Mouse (Mus musculus) small intestine, adult 2 months (tissue): ENCODE results near the gene Thada. TPM values are rescaled to one million over a fixed set of nuclear protein-coding genes. Genes with fewer than 3 reads are reported as not detected.
A peak's percentile ranks its signal among the peaks of the same experiment; 100 is the strongest.
"Not testable (repeated sequence)": the region's sequence is repeated elsewhere in the genome, so short reads cannot be mapped to it uniquely, and the experiment has no call there.

ENCODE experiments used
- H3K27ac ChIP-seq: fragments of 200-500 bp; 2 replicates; pipeline ENCODE4 v1.5.1; 2012; ENCODE audit warnings: low read depth, low read length, control low read depth, inconsistent platforms; ENCODE audit not compliant: insufficient read depth
- H3K27me3 ChIP-seq: fragments of 200-500 bp; 2 replicates; pipeline ENCODE4 v1.6.1; 2012; ENCODE audit warnings: mild to moderate bottlenecking, moderate library complexity, low read length, inconsistent platforms; ENCODE audit not compliant: control insufficient read depth, insufficient read depth
- H3K36me3 ChIP-seq: fragments of 200-500 bp; 2 replicates; pipeline ENCODE4 v1.6.1; 2012; ENCODE audit warnings: mild to moderate bottlenecking, low read length, control low read depth, inconsistent platforms; ENCODE audit not compliant: control insufficient read depth, insufficient read depth
- H3K4me1 ChIP-seq: fragments of 200-500 bp; 2 replicates; pipeline ENCODE4 v1.6.1; 2012; ENCODE audit warnings: low read length, inconsistent platforms, mixed read lengths; ENCODE audit not compliant: control insufficient read depth, insufficient read depth, insufficient read length
- H3K4me3 ChIP-seq: fragments of 200-500 bp; 2 replicates; pipeline ENCODE4 v1.5.1; 2012; ENCODE audit warnings: low read depth, mild to moderate bottlenecking, control low read depth, inconsistent platforms, low read length, moderate library complexity
- CTCF ChIP-seq: fragments of 200-500 bp; IDR thresholded peaks from 2 replicates; pipeline ENCODE4 v1.5.1; 2012; ENCODE audit warnings: low read depth, mild to moderate bottlenecking, control low read depth, inconsistent platforms, low read length, moderate library complexity, mixed read lengths; ENCODE audit not compliant: insufficient replicate concordance, insufficient read length; ENCODE audit errors: extremely low read depth
- POLR2A ChIP-seq: fragments of 200-500 bp; IDR thresholded peaks from 2 replicates; pipeline ENCODE4 v1.6.1; 2012; ENCODE audit warnings: low read depth, mild to moderate bottlenecking, control low read depth, inconsistent platforms, low read length, moderate library complexity
- WGBS: fragments of 180-500 bp; shearing (Covaris S2); methylation state at CpG from one replicate; pipeline ENCODE4 v1.1.7; 2018; 5-methylcytosine and 5-hydroxymethylcytosine counted together
- polyA plus RNA-seq: library from polyadenylated mRNA; depleted of rRNA; stranded (reverse); fragments of >200 nt; gene quantifications from 2 replicates; pipeline ENCODE4 v1.2.3, GENCODE M21; 2012

The Thada gene
- polyA plus RNA-seq, 1 experiment: 3.5 TPM

- Histone ChIP-seq H3K27ac (no peak overlapping the region), H3K4me1 (0 out of 2 replicates have a peak, but pooled peaks cover 2% of the 10 kb centered on the region), H3K36me3 (no peaks in the 10 kb centered on the region), H3K4me3 (no peak overlapping the region), H3K27me3 (no peaks in the 10 kb centered on the region)
- WGBS: 88% methylated on average over 4 of the region's 4 CpGs
- TF ChIP-seq POLR2A (no peak), CTCF (no peak)
Observed at GRCm38 (mm10) chr17:84235399-84235928, 230.5 kb downstream of the Thada start.

- H3K4me1 ChIP-seq, H3K36me3 ChIP-seq, H3K27me3 ChIP-seq, H3K4me3 ChIP-seq: not testable (repeated sequence)
- 0 out of 2 replicates have a peak overlapping the region, but pooled peaks have one; percentile 22 for H3K27ac ChIP-seq
- WGBS: 100% methylated on average over 2 of the region's 4 CpGs
Observed at GRCm38 (mm10) chr17:84234785-84235184, 231.2 kb downstream of the Thada start.

DNA sequence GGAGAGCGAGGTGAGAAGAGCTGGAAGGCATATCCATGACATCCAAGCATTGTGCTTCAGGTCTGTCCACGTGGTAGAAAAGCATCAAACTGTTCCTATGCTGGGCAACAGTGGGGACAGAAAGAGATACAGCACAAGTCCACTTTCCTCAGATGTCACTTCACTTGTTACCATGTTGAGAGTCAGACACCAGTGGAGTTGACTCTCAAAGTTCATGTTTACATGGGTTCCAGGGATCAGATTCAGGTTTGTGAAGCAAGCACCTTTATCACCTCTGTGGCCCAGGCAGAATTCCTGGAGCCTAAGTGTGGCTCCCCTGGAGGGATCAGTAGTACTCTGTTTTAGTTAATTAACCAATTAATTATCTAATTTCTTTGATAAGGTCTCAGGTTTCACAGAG lies 232.2 kb downstream of the Thada start:
- Histone ChIP-seq H3K27me3 (no peaks in the 10 kb centered on the region), H3K36me3 (0 out of 2 replicates have a peak, but pooled peaks cover 4% of the 10 kb centered on the region), H3K4me3 (no peak overlapping the region), H3K27ac (no peak overlapping the region), H3K4me1 (no peaks in the 10 kb centered on the region)
- TF ChIP-seq CTCF (no peak), POLR2A (no peak)
- WGBS: 95% methylated on average over 2 of the region's 2 CpGs

DNA sequence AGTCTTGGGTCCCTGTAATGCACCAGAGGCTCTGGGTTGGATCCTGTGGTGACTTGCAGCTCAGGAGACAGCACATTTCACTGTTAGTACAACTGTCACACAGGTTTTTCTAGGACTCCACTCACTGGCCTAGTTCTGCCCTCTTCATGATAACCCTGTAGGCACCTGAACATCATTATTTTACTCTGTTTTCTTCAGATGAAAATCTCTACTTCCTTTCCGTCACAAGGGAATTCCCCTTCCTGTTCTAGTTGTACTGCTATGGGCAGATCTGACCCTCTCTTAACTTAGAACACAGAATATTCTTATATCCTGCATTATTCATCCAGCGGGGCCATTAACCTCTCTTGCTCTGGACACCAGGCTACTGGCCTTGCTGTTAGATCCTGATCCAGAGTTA lies 234.6 kb downstream of the Thada start:
- 92% methylated on average over 2 of the region's 2 CpGs for WGBS

DNA sequence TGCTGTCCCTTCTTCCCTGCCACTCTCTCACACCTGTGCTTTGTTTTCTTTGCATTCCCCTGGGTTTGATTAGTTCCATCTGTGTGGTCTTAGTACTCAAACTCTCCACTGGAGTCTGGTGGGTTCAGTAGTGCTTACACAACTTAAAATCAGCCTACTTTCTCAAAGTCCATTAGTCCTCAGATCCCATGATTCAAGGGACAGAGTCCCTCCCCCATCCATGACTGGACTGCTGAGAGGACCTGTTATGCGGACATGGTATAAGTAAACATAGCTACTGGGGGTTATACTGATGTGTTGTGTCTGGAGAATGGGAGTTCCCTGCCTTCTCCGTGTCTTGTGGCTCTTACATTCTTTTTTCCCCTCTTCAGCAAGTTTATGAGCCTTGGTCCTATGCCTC lies 237.8 kb downstream of the Thada start:
- Histone ChIP-seq H3K27me3 (no peaks in the 10 kb centered on the region), H3K4me1 (no peaks in the 10 kb centered on the region), H3K27ac (no peak overlapping the region), H3K4me3 (no peak overlapping the region), H3K36me3 (peaks cover 17% of the 10 kb centered on the region)
- WGBS: 94% methylated on average over 2 of the region's 2 CpGs
- TF ChIP-seq POLR2A (no peak), CTCF (no peak)

More for the DNA sequence above, 234.6 kb downstream of the Thada start:
- H3K36me3 ChIP-seq: peaks cover 10% of the 10 kb centered on the region
- TF ChIP-seq CTCF: no peak
- TF ChIP-seq POLR2A: no peak
- H3K4me1 ChIP-seq: no peaks in the 10 kb centered on the region
- no peak overlapping the region for H3K27ac ChIP-seq
- no peaks in the 10 kb centered on the region for H3K27me3 ChIP-seq
- H3K4me3 ChIP-seq: no peak overlapping the region

DNA sequence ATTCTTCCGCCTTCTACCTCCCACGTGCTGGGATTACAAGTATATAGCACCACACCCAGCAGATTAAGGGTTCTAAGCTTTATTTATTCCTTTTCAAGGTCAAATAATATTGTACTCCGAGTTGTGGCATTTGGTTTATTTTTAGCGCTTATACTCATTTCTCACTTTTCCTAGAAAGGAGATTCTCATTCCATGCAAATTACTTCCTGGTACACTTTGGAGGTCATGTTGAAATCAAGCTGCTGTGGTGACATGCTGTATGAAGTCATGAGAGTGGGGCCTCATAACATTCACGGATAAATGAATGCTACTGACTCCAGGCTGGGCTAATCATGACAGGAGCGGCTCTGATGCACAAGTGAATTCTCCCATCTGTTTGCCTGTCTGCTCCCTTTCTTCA lies 239.3 kb downstream of the Thada start:
- peaks cover 17% of the 10 kb centered on the region for H3K36me3 ChIP-seq
- TF ChIP-seq POLR2A (no peak), CTCF (no peak)
- H3K27ac ChIP-seq: no peak overlapping the region
- no peaks in the 10 kb centered on the region for H3K27me3 ChIP-seq
- no peaks in the 10 kb centered on the region for H3K4me1 ChIP-seq
- no peak overlapping the region for H3K4me3 ChIP-seq
- 68% methylated on average over 6 of the region's 6 CpGs for WGBS

DNA sequence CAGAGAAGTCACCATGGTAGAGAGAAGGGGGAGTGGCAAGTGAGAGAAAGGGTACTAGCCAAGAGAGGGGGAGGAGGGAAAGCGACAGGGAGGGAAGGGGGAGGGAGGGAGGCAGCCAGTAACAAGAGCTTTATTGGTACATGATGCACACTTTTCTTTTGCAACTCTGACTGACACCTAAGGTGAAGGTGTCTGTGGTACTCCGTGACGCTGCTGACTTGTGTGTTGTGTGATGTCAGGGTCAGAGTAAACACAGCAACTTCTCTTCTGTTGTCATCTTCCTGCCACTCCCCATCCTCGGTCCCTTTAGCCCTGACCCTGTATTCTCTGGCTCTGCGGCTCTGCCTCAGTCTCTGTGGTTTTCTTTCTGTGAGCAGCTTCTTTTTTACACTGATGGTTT lies 239.8 kb downstream of the Thada start:
- TF ChIP-seq POLR2A: no peak
- TF ChIP-seq CTCF: no peak
- no peak overlapping the region for H3K4me3 ChIP-seq
- no peaks in the 10 kb centered on the region for H3K27me3 ChIP-seq
- H3K4me1 ChIP-seq: no peaks in the 10 kb centered on the region
- 80% methylated on average over 5 of the region's 5 CpGs for WGBS
- H3K27ac ChIP-seq: no peak overlapping the region
- H3K36me3 ChIP-seq: peaks cover 19% of the 10 kb centered on the region
